Mouse (Mus musculus): ENCODE results near the gene Olfr1458. TPM values are rescaled to one million over a fixed set of nuclear protein-coding genes. Genes with fewer than 3 reads are reported as not detected.

Olfr1458 gene
- not detected in 2 replicates for polyA plus RNA-seq (2012; rRNA removed)

GRCm38 (mm10) chr19:13106675-13107074 lies at the start of gene Olfr1458:
TSS of gene Olfr1458 (minus strand) at chr19:13106775.

GRCm38 (mm10) chr19:13149449-13149848 lies 42.9 kb upstream of the Olfr1458 start, which contains the start of gene Olfr1459:
TSS of gene Olfr1459 (minus strand) at chr19:13149549.

GRCm38 (mm10) chr19:13097791-13098190 lies 8.8 kb downstream of the Olfr1458 start, which contains the start of gene Olfr1457:
TSS of gene Olfr1457 (minus strand) at chr19:13097891.

GRCm38 (mm10) chr19:13060310-13060709 lies 46.3 kb downstream of the Olfr1458 start, which contains the start of gene Olfr1454:
TSS of gene Olfr1454 (plus strand) at chr19:13060610.

Other genes starting within 250 kb of the Olfr1458 start
- gene Olfr1444, start 249.5 kb downstream of the Olfr1458 start, polyA plus RNA-seq (2012; rRNA removed), result not detected in 2 replicates
- gene Olfr1445, start 222.9 kb downstream of the Olfr1458 start, polyA plus RNA-seq (2012; rRNA removed), result not detected in 2 replicates
- not detected in 2 replicates for gene Olfr1446, start 213.3 kb downstream of the Olfr1458 start, polyA plus RNA-seq (2012; rRNA removed)
- gene Olfr1447, start 203.0 kb downstream of the Olfr1458 start, polyA plus RNA-seq (2012; rRNA removed), result not detected in 2 replicates
- gene Olfr1448, start 182.4 kb downstream of the Olfr1458 start, polyA plus RNA-seq (2012; rRNA removed), result not detected in 2 replicates
- not detected in 2 replicates for gene Olfr1449, start 175.9 kb downstream of the Olfr1458 start, polyA plus RNA-seq (2012; rRNA removed)
- gene Olfr1450, start 156.5 kb downstream of the Olfr1458 start, polyA plus RNA-seq (2012; rRNA removed), result not detected in 2 replicates
- gene Olfr1451, start 111.8 kb downstream of the Olfr1458 start, polyA plus RNA-seq (2012; rRNA removed), result not detected in 2 replicates
- not detected in 2 replicates for gene Olfr1453, start 78.4 kb downstream of the Olfr1458 start, polyA plus RNA-seq (2012; rRNA removed)
- not detected in 2 replicates for gene Olfr1454, start 46.2 kb downstream of the Olfr1458 start, polyA plus RNA-seq (2012; rRNA removed)
- gene Olfr1457, start 8.9 kb downstream of the Olfr1458 start, polyA plus RNA-seq (2012; rRNA removed), result not detected in 2 replicates
- not detected in 2 replicates for gene Olfr1459, start 42.8 kb upstream of the Olfr1458 start, polyA plus RNA-seq (2012; rRNA removed)
- gene Olfr1461, start 56.2 kb upstream of the Olfr1458 start, polyA plus RNA-seq (2012; rRNA removed), result not detected in 2 replicates
- gene Olfr1462, start 79.0 kb upstream of the Olfr1458 start, polyA plus RNA-seq (2012; rRNA removed), result not detected in 2 replicates
- gene Olfr1463, start 124.6 kb upstream of the Olfr1458 start, polyA plus RNA-seq (2012; rRNA removed), result not detected in 2 replicates
- gene Olfr1465, start 208.8 kb upstream of the Olfr1458 start, polyA plus RNA-seq (2012; rRNA removed), result not detected in 2 replicates
- not detected in 2 replicates for gene Olfr1466, start 232.1 kb upstream of the Olfr1458 start, polyA plus RNA-seq (2012; rRNA removed)